Mouse (Mus musculus): Measurements from ENCODE around the gene Grm7.

The Grm7 gene

DNA sequence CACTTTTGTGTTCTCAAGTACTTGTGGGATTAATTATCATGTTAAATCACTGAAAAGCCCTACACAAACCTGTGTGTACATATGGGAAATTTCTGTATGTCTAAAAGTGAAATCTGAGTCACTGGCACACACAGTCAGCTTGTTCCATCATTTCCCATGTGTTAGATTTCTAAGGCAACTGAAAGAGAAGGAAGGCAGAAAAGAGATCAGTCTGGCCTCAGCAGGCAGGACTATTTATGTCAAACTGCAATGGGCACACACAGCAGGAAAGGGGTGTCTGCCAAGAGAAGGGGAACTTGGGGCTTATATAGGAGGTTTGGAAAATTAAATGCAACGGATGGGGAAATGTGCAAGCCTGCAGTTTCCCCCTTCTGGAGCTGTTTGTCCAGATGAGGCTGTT is 913.2 kb downstream of the Grm7 start:
- DNase-seq (ENCODE audit: extremely low read depth, low read depth): no peak

DNA sequence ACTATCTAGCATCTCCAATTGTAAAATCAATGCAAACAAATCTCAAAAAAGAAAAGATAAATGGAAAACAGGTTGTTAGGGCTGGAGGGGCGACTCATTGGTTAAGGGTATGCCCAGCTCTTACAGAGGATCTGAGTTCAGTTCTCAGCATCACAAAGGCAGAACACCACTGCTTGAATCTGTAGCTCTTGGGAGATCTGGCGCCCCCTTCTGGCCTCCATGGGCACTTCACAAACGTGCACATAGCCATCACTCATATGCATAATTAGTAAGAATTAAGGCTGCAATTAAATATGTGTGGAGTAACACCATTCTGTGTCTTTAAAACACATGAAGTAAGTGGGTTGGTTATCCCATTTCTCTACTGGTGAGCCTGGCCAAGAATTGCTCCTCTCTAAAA is 914.1 kb downstream of the Grm7 start:
- no peak for DNase-seq (ENCODE audit: extremely low read depth, low read depth)

DNA sequence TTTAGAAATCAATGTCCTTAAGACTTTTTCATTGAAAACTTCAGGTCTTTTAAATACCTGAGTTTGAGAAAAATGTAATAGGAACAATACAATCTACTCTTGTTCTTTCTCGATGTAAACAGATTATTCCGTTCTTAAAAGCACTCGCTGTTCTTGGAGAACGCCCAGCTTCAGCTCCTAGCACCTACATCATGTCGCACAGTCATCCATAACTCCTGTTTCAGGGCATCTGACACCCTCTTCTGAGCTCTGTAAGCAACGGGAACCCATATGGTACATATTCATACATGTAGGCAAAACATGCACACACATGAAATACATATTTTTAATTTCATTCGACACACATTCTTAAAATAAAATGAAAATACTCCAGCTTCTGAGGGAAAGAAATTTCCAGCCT is 916.0 kb downstream of the Grm7 start:
- no peak for DNase-seq (ENCODE audit: extremely low read depth, low read depth)

DNA sequence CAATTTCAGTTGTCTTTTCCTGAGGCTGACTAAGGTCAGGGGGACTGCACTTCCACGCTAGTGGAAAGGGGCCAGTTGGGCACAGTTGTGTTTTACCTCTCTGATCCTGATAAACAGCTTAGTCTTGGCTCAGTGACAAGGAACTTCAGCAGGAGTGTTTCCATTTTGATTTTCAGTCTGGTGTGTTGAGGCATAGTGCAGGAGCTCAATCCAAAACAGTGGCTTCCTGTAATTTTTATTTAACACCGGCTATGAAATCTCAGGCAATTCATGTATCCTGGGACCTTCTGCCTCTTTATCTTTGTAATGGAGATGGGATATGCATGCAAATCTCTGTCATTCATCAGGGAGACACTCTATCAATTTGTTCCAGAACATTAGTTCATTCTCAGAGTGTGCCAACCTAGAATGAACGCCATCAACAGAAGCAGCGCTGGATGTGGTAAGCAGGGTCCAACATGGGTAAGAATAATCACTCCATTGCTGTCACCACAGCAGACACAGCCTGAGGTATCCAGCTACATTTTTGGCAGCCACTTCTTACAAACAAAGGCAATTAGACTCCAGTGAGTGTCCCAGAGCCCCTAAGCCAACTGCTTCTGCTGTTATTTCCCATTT is 926.2 kb downstream of the Grm7 start:
- no peak for DNase-seq (ENCODE audit: extremely low read depth, low read depth)

DNA sequence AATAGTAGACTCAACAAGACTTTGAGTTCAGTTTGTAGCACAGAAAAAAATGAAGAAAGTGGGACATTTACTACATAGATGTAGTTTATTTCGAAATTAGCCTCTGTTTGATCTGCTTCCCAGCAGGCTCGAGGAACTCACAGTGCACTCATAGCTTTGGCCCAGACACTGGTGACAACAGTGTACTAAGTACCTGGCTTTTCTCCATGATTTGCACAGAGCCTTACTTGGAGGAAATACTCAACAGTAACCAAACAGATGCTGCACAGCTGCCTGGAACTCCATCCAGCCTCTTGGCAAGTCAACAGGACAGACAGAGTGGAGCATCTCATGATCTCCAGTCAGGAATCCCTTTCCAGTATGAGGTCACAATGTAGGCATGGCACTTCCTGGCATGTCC is 939.5 kb downstream of the Grm7 start:
- DNase-seq (ENCODE audit: extremely low read depth, low read depth): no peak

DNA sequence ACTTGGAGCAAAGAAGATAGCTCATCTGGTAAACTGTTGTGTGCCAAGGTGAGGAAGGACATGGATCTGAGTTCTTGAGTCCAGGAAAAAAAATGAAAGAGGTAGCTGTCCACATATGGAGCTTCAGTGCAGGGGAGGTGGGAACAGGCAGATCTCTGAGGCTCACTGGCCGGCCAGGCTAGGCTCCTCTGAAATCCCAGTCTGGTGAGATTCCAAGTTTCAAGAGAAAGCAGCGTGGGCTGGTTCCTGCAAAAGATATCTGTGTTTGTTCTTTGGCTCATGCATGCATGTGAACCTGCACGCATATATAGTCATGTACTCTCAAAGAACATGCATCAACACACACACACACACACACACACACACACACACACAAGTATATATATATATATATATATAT is 942.2 kb downstream of the Grm7 start:
- no peak for DNase-seq (ENCODE audit: extremely low read depth, low read depth)

DNA sequence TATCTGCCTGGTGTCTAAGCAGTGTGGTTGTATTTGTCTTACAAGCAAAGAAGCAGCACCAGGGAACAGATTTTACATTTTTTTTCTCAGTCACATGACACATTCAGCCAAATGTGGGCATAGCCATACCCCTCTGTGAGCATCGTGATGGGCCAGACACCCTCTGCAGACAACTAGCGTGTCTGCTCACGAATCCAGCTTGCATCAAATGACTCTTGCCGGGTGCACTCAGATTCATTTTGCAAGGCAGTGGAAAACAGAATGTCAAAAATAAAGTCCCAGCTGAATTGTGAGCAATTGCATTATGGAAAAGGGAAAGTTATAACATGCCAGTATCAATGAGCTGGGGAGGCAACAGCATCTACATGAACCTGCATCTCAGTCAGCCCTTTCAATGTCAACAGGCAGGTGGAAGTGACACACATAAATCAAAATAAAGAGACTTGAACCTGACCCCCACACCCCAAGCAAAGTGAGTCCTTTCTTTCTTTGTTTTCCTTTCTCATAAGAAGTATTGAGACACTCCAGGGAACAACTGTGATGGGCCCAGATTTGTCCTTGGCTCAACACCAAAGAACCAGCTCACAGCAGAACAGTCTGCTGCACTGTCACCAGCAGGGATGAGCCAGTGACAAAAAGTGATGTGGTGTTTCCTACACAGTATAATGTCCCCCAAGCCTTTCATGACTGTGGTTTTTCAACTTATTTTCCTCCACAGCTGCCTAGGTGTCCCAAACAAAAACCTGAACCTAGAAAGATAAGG is 956.7 kb downstream of the Grm7 start:
- DNase-seq (ENCODE audit: extremely low read depth, low read depth): no peak

DNA sequence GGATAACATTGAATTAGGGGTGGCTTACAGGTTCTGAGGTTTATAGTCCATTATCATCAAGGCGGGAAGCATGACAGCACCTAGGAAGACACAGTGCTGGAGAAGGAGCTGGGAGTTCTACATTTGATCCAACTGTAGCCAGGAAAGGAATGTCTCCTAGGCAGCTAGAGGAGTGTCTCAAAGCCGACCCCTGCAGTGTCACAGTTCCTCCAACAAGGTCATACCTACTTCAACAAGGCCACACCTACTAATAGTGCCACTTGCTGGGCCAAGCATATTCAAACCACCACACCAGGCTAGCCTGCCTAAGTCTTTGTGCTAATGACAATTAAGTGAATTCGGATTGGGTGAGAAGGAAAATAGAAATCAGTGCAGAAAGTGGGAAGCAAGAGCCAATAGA is 965.0 kb downstream of the Grm7 start:
- no peak for DNase-seq (ENCODE audit: extremely low read depth, low read depth)

DNA sequence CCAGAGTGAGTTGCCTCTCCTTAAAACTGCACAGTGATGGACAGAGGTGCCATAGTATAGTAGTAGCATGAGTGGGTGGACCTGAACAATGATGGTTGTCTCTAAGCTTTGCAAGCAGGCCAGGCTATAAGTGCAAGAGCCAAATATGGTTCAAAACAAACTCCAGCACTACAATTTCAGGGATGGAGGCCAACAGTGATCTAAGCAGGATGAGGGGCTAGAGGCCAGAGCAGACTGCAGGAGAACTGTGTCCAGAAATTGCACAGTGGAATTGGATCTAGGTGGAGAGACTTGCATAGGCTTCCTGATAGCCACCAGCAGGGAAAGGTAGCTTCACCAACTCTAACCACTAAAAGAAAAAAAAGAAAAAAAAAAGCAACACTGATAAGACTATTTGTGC is 968.5 kb downstream of the Grm7 start:
- DNase-seq (ENCODE audit: extremely low read depth, low read depth): no peak

All from MEL-GATA-1-ER (cell line).